Mouse (Mus musculus) lung, postnatal 0 days (tissue): ENCODE measurements around the gene Sfswap.

Experiments
- CTCF ChIP-seq: IDR thresholded peaks from 2 replicates; pipeline ENCODE4 v1.5.1; 2016; ENCODE audit warnings: antibody characterized with exemption, mild to moderate bottlenecking
- EP300 ChIP-seq: IDR thresholded peaks from 2 replicates; pipeline ENCODE4 v1.6.1; 2016; ENCODE audit warnings: antibody characterized with exemption, mild to moderate bottlenecking, control low read depth

DNA sequence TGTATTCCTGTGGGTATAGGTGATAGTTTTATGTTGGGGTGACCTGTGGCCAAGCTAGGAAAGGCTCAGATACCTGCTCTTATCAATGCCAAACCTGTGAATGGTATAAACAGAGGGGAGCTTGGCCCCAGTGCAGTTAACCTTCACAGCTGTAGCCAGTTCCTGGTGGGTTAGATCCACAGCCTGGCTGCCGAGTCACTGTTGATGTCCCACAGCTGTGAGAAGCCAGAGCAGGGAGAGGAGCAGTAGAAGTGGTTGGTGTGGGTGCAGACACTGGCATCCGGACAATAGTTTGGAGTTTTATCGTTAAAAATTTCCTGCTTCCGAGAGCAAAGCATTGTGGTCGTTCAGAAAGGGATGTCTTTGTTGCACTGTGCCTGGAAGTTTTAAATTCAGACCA is 57.6 kb downstream of the Sfswap start:
- TF ChIP-seq CTCF = no peak
- no peak for TF ChIP-seq EP300
